Mouse (Mus musculus) megakaryocyte progenitor cell, adult 5-6 weeks (primary cell): Measurements from ENCODE around the gene Ints7. TPM values are rescaled to one million over a fixed set of nuclear protein-coding genes. Genes with fewer than 3 reads are reported as not detected.

Experiments
- ATAC-seq: replicated peaks from 2 replicates; pipeline ENCODE4 v1.8.0; 2016; ENCODE audit warnings: mild to moderate bottlenecking, moderate TSS enrichment, inconsistent platforms; ENCODE audit not compliant: poor library complexity
- total RNA-seq, 2 experiments: library from RNA; stranded (forward) in 1 of 2; stranded (reverse) in 1 of 2; fragments of 157-497, 149-512 nt in 1 of 2; fragments of 200-1000 nt in 1 of 2; gene quantifications; 2 replicates each; pipeline versions ENCODE4 v1.2.3 to v1.2.4; 2015 to 2017

The Ints7 gene
- total RNA-seq, 2 experiments from 2014 or later, result 39.8 to 63.1 TPM

DNA sequence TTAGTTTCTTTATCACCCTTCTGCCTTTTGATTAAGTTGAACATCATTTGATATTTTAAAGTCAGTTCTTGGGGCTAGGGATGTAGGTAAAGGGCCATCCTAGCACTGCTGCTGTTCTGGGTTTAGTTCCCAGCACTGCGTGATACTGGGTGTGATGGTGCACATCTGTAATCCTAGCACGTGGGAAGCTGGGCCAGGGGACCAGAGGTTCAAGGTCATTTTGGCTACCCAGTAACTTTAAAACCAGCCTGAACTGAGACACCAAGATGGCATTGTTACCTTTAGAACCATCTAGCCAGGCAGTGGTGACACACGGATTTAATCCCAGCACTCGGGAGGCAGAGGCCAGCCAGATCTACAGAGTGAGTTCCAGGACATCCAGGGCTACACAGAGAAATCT is 8.4 kb downstream of the Ints7 start:
- ATAC-seq, result no peak

DNA sequence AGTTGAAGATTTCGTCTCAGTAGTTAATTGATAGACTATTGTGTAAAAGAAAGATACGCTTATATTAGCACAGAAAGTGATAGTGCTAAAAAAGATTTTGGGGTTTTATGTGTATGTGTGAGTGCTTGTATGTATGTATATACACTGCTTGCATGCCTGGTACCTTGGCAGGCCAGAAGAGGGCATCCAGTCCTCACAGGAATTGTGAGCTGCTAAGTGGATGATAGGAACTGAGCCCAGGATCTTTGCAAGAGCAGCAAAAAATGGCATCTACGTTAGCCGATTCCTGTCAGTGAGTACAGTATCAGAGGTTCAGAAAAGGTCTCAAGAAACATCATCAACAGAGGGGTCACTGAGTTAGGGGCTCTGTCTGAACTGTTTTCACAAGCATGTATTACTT is 9.0 kb downstream of the Ints7 start:
- no peak for ATAC-seq

- peak; percentile 55; the same call in 1 of the 2 replicates for ATAC-seq
Observed at GRCm38 (mm10) chr1:191585704-191586103, 10.3 kb downstream of the Ints7 start.

DNA sequence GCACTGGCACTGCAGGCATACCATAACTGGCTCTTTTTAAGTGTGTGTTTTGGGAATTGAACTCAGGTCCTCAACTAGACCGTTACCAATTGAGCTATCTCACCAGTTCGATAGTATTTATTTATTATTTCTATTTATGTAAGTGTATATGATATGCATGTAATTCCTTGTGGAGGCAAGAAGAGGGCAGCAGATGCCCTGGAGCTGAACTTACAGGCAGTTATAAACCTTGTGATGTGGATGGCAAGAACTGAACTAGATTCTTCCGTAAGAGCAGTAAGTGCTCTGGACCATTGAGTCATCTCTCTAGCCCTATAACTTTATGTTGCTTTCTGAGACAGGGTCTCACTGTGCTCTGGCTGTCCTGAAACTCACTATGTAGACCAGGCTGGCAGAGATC is 11.6 kb downstream of the Ints7 start:
- 0 out of 2 replicates have a peak, but pooled peaks have one; percentile 34 for ATAC-seq

- no peak for ATAC-seq
Observed at GRCm38 (mm10) chr1:191588749-191589148, 13.3 kb downstream of the Ints7 start.

DNA sequence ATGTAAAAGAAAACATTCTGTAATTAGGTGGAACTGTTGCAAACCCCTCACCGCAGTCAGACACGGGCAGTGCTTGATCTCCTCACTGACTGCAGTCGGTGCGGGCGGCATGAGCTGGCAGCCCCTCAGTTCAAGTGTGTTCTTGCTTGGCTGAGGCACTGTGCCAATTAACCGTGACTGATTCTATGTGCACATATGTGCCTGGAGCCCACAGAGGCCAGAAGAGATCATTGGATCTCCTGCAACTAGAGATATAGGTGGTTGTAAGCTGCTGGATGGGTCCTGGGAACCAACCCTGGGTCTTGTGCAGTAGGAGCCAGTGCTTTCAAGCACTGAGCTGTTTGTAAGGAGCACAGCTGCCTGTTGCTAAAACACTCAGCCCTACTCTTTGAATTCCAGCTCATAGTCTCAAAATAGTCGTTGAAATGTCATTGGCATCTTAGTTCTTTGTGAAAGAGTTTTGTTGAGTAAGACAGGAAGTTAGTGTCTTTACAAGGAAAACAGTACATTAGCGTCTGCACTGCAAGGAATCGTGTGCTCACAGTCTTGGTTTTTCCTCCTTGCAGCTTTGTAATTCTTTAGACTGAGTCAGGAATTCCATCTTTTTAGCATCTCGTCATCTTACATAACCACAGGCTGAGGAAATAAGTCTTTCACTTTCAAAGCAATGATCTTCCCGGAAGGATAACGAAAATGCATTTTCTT is 16.7 kb downstream of the Ints7 start:
- ATAC-seq, result peak; percentile 80

DNA sequence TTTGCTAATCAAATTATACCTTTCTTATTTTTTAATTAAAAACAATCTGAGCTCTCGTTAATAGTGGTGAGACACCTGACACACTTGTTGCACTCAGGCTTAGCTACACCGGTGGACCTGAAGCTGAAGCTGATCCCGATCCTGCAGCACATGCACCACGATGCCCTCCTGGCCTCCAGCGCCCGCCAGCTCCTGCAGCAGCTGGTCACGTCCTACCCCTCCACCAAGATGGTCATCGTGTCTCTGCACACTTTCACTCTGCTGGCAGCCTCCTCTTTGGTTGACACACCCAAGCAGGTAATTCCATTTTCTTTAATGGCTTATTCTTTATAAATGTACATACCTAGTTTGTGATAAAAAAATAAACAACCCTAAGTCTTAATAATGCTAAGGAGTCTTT is 20.6 kb downstream of the Ints7 start:
- ATAC-seq, result no peak

DNA sequence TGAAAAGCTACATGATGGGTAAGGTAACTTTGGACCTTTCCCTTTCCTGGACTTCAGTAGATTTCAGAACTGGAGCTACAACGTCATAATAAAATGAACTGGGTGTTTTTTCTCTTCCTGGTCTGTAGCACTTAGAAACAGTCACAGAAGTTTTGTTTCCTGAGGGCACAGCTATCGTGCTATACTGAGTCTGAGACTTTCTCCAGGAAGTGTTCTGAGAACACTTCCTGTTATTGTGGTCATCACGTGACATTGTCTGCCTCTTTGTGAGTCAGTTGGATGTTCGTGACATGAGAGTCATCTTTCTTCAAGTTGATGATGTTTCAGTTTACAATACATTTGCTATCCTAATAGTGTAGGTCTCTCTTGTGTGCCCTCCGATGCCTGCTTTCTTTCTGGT is 23.8 kb downstream of the Ints7 start:
- ATAC-seq, result no peak; the same call in 1 of the 2 replicates

- no peak for ATAC-seq
Observed at GRCm38 (mm10) chr1:191604690-191605089, 29.3 kb downstream of the Ints7 start.

GRCm38 (mm10) chr1:191609051-191609450 is 33.6 kb downstream of the Ints7 start:
- no peak for ATAC-seq

DNA sequence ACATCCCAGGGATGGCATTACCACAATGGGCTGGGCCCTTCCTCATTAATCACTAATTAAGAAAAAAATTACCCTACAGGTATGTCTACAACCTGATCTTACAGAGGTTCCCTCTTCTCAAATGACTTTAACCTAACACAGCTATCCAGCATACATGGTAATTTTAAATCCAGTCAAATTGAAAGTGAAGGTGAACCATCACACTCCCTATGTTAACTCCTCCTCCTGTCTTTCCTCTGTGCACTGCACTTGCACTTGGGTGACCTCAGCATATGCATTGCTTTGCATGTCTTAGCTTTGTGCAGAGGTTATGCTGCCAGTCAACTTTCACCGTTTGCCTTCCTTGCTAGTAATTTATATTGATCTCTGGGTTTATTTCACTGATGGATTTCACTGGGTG is 34.1 kb downstream of the Ints7 start:
- no peak for ATAC-seq

DNA sequence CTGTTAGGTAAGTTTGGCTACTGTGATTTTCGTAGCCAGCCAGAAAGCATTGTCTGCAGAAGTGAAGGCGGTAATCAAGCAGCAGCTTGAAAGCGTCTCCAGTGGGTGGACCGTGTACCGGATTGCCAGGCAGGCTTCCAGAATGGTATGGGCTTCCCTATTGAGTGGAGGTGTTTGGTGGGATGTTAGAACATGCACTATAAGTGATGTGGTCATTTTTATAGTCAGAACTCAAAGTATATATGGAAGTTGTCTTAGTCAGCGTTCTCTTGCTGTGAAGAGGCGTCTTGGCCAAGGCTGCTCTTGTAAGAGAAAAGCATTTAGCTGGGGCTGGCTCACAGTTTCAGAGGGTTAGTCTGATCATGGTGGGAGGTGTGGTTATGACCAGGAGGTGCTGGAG is 34.9 kb downstream of the Ints7 start:
- no peak for ATAC-seq

DNA sequence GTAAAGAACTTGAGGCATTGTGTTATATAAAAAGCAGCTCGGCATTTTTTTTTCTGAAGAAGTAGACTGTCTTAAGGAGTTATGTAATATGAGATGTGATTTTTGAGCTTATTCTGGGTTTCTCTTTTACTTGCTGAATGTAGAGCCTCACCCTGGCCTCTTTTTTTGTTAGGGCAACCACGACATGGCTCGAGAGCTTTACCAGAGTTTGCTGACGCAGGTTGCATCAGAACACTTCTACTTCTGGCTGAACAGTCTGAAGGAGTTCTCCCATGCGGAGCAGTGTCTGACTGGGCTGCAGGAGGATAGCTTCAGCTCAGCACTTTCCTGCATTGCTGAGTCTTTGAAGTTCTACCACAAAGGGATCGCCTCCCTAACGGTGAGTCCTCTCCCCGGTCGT is 36.2 kb downstream of the Ints7 start:
- no peak for ATAC-seq

DNA sequence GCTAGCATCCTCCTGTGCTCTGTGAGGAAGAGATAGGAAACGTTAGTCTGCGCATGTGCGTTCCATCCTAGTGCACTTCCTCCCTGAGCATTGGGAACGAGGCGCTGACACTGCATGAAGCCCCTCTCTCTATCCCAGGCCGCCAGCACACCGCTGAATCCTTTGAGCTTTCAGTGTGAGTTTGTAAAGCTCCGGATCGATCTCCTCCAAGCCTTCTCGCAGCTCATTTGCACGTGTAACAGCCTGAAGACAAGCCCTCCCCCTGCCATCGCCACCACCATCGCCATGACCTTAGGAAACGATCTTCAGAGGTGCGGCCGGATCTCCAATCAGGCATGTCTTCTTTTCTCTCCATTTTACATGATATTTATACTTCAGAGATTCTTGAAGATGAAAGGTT is 37.4 kb downstream of the Ints7 start:
- ATAC-seq, result no peak

DNA sequence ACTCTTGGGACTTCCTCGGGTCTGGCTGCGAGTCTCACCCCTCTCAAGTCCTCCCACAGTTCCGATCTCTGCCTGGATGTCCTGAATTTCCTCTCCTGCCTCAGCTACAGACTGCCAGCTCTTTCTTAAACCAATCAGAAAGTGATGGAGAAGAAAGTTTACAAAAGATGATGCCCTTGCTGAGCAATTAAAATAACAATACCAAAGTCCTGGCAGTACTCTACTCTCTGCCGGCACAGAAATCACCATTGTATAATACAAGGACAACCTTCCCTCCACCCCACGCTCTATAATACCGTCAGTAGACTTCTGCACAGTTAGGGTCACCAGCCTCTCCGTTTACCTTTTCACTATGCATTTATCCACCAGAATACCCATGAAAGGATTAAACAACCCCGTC is 40.8 kb downstream of the Ints7 start:
- no peak for ATAC-seq

DNA sequence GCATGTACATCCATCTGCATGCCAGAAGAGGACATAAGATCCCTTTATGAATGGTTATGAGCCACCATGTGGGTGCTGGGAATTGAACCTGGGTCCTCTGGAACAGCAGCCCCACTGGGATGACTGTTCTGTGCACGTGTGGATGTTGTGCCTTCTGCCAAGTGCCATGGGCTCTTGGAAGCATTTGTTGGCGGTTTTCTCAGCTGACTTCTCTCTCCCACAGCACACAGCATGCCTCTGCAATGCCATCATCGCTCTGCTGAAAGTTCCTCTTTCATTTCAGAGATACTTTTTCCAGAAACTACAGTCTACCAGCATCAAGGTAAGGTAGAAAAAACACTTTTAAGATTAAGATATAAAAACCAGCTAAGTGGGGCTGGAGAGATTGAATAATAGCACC is 42.2 kb downstream of the Ints7 start:
- 0 out of 2 replicates have a peak, but pooled peaks have one; percentile 29 for ATAC-seq

DNA sequence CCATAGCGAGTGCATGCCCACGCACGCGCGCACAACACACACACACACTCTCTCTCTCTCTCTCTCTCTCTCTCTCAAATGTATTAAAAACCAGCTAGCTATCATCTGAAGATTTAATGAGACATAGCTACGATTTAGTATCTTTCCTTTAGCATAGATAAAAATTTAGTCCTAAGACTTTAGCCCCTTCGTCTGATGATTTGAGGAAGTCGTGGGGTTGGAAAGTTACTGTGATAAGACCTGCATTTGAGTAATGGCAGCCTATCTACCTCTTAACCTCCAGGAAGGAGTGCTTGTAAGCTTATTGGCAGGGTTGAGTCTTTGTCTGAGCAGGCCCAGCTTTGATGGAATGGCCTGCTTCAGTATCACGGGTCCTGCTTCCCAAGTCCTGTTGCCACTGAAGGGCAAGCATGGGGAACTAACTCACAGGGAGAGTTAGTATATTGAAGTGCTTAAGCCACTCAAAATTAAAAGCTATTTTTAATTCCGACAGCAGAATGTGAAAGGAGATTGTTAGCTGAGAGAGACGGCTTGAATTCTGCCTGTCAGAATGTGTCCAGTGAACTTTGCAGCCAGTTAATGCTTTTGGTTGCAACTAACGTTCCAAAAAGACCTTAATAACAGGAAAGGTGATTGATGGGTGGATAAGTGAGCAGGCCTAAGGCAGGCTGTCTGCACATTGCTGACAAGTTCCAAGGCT is 42.8 kb downstream of the Ints7 start:
- no peak for ATAC-seq

DNA sequence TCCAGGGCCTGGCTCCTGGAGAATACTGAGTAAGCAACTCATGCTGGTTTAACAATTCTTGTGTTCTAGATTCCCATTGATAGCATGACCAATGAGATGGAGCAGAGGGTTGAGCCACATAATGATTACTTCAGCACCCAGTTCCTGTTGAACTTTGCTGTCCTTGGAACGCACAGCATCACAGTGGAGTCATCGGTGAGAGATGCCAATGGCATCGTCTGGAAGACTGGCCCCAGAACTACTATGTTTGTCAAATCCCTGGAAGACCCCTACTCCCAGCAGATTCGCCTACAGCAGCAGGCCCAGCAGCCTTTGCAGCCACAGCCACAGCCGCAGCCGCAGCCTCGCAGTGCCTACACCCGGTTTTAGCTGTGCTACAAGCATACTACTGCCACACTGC is 45.7 kb downstream of the Ints7 start:
- no peak for ATAC-seq

GRCm38 (mm10) chr1:191622801-191623200 is 47.4 kb downstream of the Ints7 start:
- no peak for ATAC-seq

DNA sequence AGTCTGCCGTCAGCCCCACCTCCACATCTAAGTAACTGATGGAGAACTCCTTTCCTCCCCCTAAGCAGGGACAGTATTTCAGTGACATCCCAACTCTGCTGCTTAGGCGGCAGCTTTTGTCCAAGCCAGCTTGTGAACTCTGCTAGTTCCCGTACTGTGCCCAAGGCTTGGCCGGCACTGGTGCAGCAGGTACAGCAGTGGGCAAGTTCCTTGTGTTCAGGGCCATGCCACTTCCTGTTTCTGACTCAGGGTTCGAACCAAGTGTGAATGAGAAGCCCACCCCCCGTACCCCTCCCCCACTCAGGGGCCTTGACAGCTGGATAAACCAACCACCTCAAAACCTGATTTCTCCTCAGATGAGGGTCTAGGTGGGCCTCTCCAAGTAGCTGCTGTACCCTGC is 49.1 kb downstream of the Ints7 start:
- peak; percentile 51 for ATAC-seq

DNA sequence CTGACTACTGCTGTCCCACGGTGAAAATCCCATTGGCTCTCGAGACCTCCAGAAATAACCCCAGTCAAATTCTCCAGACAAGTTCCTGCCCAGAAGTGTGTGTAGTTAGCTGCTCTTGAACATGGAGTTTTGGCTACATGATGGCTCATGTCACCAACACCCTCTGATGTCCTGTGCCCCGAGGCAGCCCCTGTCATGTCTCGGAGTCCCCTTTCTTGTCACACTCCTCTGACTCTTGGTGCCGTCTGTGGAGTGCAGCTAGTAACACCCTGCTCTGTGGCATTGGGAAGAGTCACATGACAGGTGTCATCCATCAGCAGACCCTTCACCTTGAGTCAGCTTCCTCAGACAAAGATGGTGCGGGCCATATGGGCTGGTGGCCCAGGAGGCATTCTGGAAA is 49.6 kb downstream of the Ints7 start:
- ATAC-seq, result 0 out of 2 replicates have a peak, but pooled peaks have one; percentile 7

DNA sequence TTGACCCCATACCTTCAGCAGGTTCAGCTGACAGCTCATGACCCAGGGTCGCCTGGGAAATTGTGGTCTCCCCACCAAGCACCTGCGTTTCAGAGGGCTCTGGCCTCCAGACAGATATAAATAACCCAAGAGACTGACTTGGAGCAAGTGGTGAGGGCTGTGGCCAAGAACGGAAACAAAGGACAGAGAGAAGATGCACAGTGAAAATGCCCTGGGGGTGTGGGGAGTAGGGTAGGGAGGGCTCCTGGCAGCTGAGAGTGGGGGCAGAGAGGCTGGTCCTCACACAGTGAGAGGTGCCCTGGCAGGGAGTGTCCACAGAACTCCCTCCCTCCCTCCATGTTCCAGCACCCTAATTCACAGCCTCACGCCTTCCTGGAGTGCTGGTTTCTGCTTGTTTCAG is 50.2 kb downstream of the Ints7 start:
- peak; percentile 32; the same call in 1 of the 2 replicates for ATAC-seq
